Mouse (Mus musculus) olfactory bulb, adult 2 months (tissue): ENCODE measurements around the gene Ifitm2.

Source experiments
- CTCF ChIP-seq: fragments of 200-500 bp; IDR thresholded peaks from 2 replicates; pipeline ENCODE4 v1.5.1; 2012; ENCODE audit warnings: low read depth, mild to moderate bottlenecking, low read length, moderate library complexity; ENCODE audit not compliant: insufficient read depth
- POLR2A ChIP-seq: fragments of 200-500 bp; IDR thresholded peaks from 2 replicates; pipeline ENCODE4 v1.6.1; 2012; ENCODE audit warnings: mild to moderate bottlenecking, low read depth, low read length, moderate library complexity; ENCODE audit not compliant: insufficient read depth

DNA sequence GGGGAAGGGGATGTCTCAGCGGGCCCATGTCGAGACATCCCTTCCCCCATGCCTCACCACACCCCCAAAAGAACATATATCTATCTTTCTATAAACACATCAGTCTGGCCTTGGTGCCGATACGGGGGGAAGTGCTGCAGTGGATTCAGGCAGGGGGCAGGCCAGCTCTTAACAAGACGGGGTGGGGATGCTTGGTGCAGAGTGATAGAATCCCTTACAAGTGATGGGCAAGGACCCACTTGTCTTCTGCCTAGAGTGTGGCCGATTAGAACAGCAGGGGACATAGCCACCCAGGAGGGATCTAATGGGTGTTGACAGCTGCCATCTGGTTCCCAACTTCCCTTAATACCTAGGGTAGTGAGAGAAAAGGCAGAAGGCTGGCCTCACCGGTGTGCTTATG lies 15.1 kb upstream of the Ifitm2 start:
- no peak for TF ChIP-seq CTCF
- no peak for TF ChIP-seq POLR2A
